Mouse (Mus musculus) stomach, adult 2 months (tissue): ENCODE measurements around the gene Tubd1. TPM values are rescaled to one million over a fixed set of nuclear protein-coding genes. Genes with fewer than 3 reads are reported as not detected.

Experiments
- polyA plus RNA-seq: library from polyadenylated mRNA; depleted of rRNA; stranded (reverse); fragments of >200 nt; gene quantifications from 2 replicates; pipeline ENCODE4 v1.2.3, GENCODE M21; 2012; rRNA removed

Tubd1 gene
- polyA plus RNA-seq, result 0.40 and 0.71 TPM in 2 replicates

GRCm38 (mm10) chr11:86544639-86545299 is at the start of gene Tubd1, which contains the start of gene Rps6kb1:
Gene Tubd1, plus strand, starts transcription at chr11:86544991.
Gene Rps6kb1, minus strand, starts transcription at chr11:86544805.

Other genes with a start within 250 kb of the Tubd1 start
- 2.2 and 3.4 TPM in 2 replicates for gene Med13, start 187.4 kb upstream of the Tubd1 start, polyA plus RNA-seq
- 1.0 TPM in 2 replicates for gene Rnft1, start 60.3 kb upstream of the Tubd1 start, polyA plus RNA-seq
- gene Rps6kb1, start 186 bp upstream of the Tubd1 start, polyA plus RNA-seq, result 1.1 and 2.6 TPM in 2 replicates
- gene Vmp1, start 138.8 kb downstream of the Tubd1 start, polyA plus RNA-seq, result 17.6 and 22.7 TPM in 2 replicates
- gene Ptrh2, start 139.0 kb downstream of the Tubd1 start, polyA plus RNA-seq, result 0.99 and 1.9 TPM in 2 replicates
- 24.8 and 29.6 TPM in 2 replicates for gene Cltc, start 212.6 kb downstream of the Tubd1 start, polyA plus RNA-seq